Mouse (Mus musculus) limb, embryonic 14.5 days (tissue): ENCODE measurements at regions not wholly inside any gene's neighbourhood (a gene's known extent, or its start where the extent isn't known, plus 50 kb on each side); places are given as distances from the start of the nearest gene placed in this dataset.

Source experiments
- ATAC-seq: fragments of 200-750 bp; cut with Nextera tagmentation; 2 replicates; pipeline ENCODE4 v1.8.0; 2017; ENCODE audit warnings: low read depth, moderate number of reproducible peaks, moderate TSS enrichment; ENCODE audit not compliant: low FRiP score
- DNase-seq: peaks from one replicate; pipeline ENCODE4 v3.0.0-alpha.2; 2015; ENCODE audit warnings: low spot score
- H3K27ac ChIP-seq: fragments of 300-500 bp; sonication (generic); replicated peaks from 2 replicates; pipeline ENCODE4 v1.5.1; 2014; ENCODE audit warnings: low read depth, mild to moderate bottlenecking, low read length, moderate library complexity, mixed read lengths
- H3K27me3 ChIP-seq: fragments of 300-500 bp; sonication (generic); 2 replicates; pipeline ENCODE4 v1.6.1; 2014; ENCODE audit warnings: low read length, mixed read lengths; ENCODE audit not compliant: control insufficient read depth, insufficient read depth
- H3K36me3 ChIP-seq: fragments of 300-500 bp; sonication (generic); 2 replicates; pipeline ENCODE4 v1.6.1; 2014; ENCODE audit warnings: mild to moderate bottlenecking, low read length, moderate library complexity, mixed read lengths; ENCODE audit not compliant: control insufficient read depth, insufficient read depth
- H3K4me1 ChIP-seq: fragments of 300-500 bp; sonication (generic); 2 replicates; pipeline ENCODE4 v1.6.1; 2014; ENCODE audit warnings: antibody characterized with exemption, low read length, mixed read lengths; ENCODE audit not compliant: control insufficient read depth, insufficient read depth
- H3K4me2 ChIP-seq: fragments of 300-500 bp; sonication (generic); replicated peaks from 2 replicates; pipeline ENCODE4 v1.6.1; 2014; ENCODE audit warnings: low read depth, mild to moderate bottlenecking, low read length, moderate library complexity; ENCODE audit not compliant: severe bottlenecking
- H3K4me3 ChIP-seq: fragments of 300-500 bp; sonication (generic); replicated peaks from 2 replicates; pipeline ENCODE4 v1.5.1; 2014; ENCODE audit warnings: low read length
- H3K9ac ChIP-seq: fragments of 300-500 bp; sonication (generic); 2 replicates; pipeline ENCODE4 v1.6.1; 2014; ENCODE audit warnings: mild to moderate bottlenecking, low read depth, low read length, moderate library complexity; ENCODE audit not compliant: severe bottlenecking
- H3K9me3 ChIP-seq: fragments of 300-500 bp; sonication (generic); 2 replicates; pipeline ENCODE4 v1.6.1; 2016; ENCODE audit warnings: low read length; ENCODE audit not compliant: control insufficient read depth
- POLR2A ChIP-seq: fragments of 200-500 bp; IDR thresholded peaks from 2 replicates; pipeline ENCODE4 v1.8.0; 2012; ENCODE audit warnings: inconsistent platforms, mild to moderate bottlenecking, moderate library complexity, borderline replicate concordance; ENCODE audit not compliant: insufficient read depth, insufficient read length; ENCODE audit errors: extremely low read depth
- WGBS: fragments of 180-500 bp; shearing (Covaris S2); extraction: QIAGEN DNeasy Blood & Tissue Kit; methylation state at CpG from one replicate; pipeline ENCODE4 v1.1.7; 2014; 5-methylcytosine and 5-hydroxymethylcytosine counted together

GRCm38 (mm10) chr7:72962815-72963214, 412.5 kb upstream of the Rgma start:
- H3K27ac ChIP-seq = no peak overlapping the region
- WGBS = 49% methylated on average over 3 of the region's 3 CpGs
- no peaks in the 10 kb centered on the region for H3K36me3 ChIP-seq
- no peak overlapping the region for H3K9ac ChIP-seq
- H3K9me3 ChIP-seq = no peaks in the 10 kb centered on the region
- no peak for TF ChIP-seq POLR2A
- DNase-seq = no peak
- no peak overlapping the region for H3K4me2 ChIP-seq
- no peak for ATAC-seq
- H3K4me1 ChIP-seq = peaks cover 2% of the 10 kb centered on the region; the same call in 1 of the 2 replicates
- H3K4me3 ChIP-seq = no peak overlapping the region
- H3K27me3 ChIP-seq = no peaks in the 10 kb centered on the region

- Histone ChIP-seq H3K9ac (no peak overlapping the region), H3K27ac (no peak overlapping the region), H3K4me1 (no peaks in the 10 kb centered on the region), H3K9me3 (no peaks in the 10 kb centered on the region), H3K27me3 (no peaks in the 10 kb centered on the region), H3K4me2 (no peak overlapping the region), H3K4me3 (no peak overlapping the region), H3K36me3 (no peaks in the 10 kb centered on the region)
- no peak for DNase-seq
- WGBS = 77% methylated on average over 3 of the region's 3 CpGs
- TF ChIP-seq POLR2A = no peak
- peak; percentile 67 for ATAC-seq
Observed at GRCm38 (mm10) chr7:72963908-72964307, 411.4 kb upstream of the Rgma start.

- H3K9me3 ChIP-seq = no peaks in the 10 kb centered on the region
- H3K9ac ChIP-seq = no peak overlapping the region
- no peak overlapping the region for H3K4me2 ChIP-seq
- no peak for ATAC-seq
- H3K4me3 ChIP-seq = no peak overlapping the region
- 70% methylated on average over 4 of the region's 4 CpGs for WGBS
- H3K27ac ChIP-seq = no peak overlapping the region
- DNase-seq = no peak
- TF ChIP-seq POLR2A = no peak
- H3K27me3 ChIP-seq = no peaks in the 10 kb centered on the region
- no peaks in the 10 kb centered on the region for H3K4me1 ChIP-seq
- no peaks in the 10 kb centered on the region for H3K36me3 ChIP-seq
Observed at GRCm38 (mm10) chr7:72968193-72968592, 407.1 kb upstream of the Rgma start.

- Histone ChIP-seq H3K9ac (no peak overlapping the region), H3K4me3 (no peak overlapping the region), H3K9me3 (no peaks in the 10 kb centered on the region), H3K27me3 (no peaks in the 10 kb centered on the region), H3K4me2 (no peak overlapping the region), H3K36me3 (no peaks in the 10 kb centered on the region), H3K27ac (no peak overlapping the region), H3K4me1 (no peaks in the 10 kb centered on the region)
- DNase-seq (no peak), ATAC-seq (no peak)
- TF ChIP-seq POLR2A = no peak
- WGBS = 76% methylated on average over 5 of the region's 5 CpGs
Observed at GRCm38 (mm10) chr7:72971506-72972267, 403.6 kb upstream of the Rgma start.

- H3K4me2 ChIP-seq = no peak overlapping the region
- WGBS = 86% methylated on average over 7 of the region's 7 CpGs
- TF ChIP-seq POLR2A = no peak
Observed at GRCm38 (mm10) chr7:72972397-72972796, 402.9 kb upstream of the Rgma start.

More at GRCm38 (mm10) chr7:72972397-72972796, 402.9 kb upstream of the Rgma start:
- Histone ChIP-seq H3K27me3 (no peaks in the 10 kb centered on the region), H3K4me3 (no peak overlapping the region), H3K9ac (no peak overlapping the region), H3K4me1 (no peaks in the 10 kb centered on the region), H3K27ac (no peak overlapping the region), H3K9me3 (no peaks in the 10 kb centered on the region), H3K36me3 (no peaks in the 10 kb centered on the region)
- no peak for ATAC-seq
- DNase-seq = no peak
